Mouse (Mus musculus) gastrocnemius, adult 2 months (tissue): ENCODE measurements around the gene Zdhhc22. TPM values are rescaled to one million over a fixed set of nuclear protein-coding genes. Genes with fewer than 3 reads are reported as not detected.

Experiments used
- DNase-seq: peaks from one replicate; pipeline ENCODE4 v3.0.0; 2022
- H3K27ac ChIP-seq: fragments of 200-600 bp; 2 replicates; pipeline ENCODE4 v1.8.1; 2022; ENCODE audit warnings: mild to moderate bottlenecking
- H3K4me3 ChIP-seq: fragments of 200-600 bp; 2 replicates; pipeline ENCODE4 v1.8.1; 2022; ENCODE audit warnings: mild to moderate bottlenecking, moderate library complexity
- CTCF ChIP-seq: fragments of 200-600 bp; IDR thresholded peaks from 2 replicates; pipeline ENCODE4 v1.8.1; 2022; ENCODE audit warnings: antibody characterized with exemption, mild to moderate bottlenecking, moderate library complexity
- intact Hi-C: fragments of 180-260 bp; cut with DNase I; formaldehyde crosslinking; loops from one replicate; pipeline ENCODE4 v1.15.1; 2025
- total RNA-seq, 2 experiments: library from RNA; stranded (reverse); gene quantifications; 2 replicates each; pipeline ENCODE4 v1.2.3; 2021

The Zdhhc22 gene
- total RNA-seq, 2 experiments from 2014 or later: not detected

DNA sequence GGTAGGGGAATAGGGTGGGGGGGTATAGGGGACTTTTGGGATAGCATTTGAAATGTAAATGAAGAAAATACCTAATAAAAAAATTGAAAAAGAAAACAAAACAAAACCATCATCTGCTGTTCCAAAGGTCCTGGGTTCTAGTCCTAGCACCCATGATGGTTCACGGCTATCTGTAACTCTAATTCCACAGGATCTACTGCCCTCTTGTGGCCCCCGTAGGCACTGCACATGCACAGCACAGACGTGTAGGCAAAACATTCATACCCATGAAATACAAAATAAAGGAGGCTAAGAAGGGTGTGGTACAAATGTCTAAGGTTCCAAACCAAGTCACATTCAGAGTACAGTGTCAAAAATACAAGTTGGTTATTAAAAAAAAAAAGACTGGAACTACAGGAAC is 26.8 kb upstream of the Zdhhc22 start:
- peak; percentile 68 for TF ChIP-seq CTCF
- intact Hi-C loops: no loop called here
- DNase-seq: peak; percentile 38
- Histone ChIP-seq H3K27ac (no peak overlapping the region), H3K4me3 (no peak overlapping the region)

GRCm38 (mm10) chr12:87004596-87004995 is 14.4 kb upstream of the Zdhhc22 start:
- Histone ChIP-seq H3K4me3 (no peak overlapping the region), H3K27ac (no peak overlapping the region)
- TF ChIP-seq CTCF: no peak
- DNase-seq: no peak
- intact Hi-C loops: no loop called here

DNA sequence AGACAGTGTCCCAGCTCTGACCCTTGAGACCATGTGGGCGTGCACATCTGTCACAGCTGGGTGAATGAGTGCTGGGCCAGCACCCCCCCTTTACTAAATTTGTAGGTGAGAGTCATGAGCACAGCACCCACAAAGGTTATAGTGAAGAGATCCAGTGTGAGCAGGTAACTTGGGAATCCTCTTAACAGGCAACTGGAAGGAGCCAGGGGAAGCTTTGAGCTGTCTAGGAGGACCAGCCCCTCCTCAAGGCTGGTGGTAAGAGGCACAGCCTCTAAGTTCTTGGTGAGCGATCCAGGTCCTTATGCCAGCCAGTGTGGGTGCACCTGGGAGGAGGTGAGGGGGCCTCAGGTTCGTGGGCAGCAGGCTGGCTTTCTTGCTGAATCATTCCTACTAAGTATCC is 13.4 kb upstream of the Zdhhc22 start:
- no peak for DNase-seq
- intact Hi-C loops: no loop called here
- Histone ChIP-seq H3K27ac (no peak overlapping the region), H3K4me3 (no peak overlapping the region)
- no peak for TF ChIP-seq CTCF

DNA sequence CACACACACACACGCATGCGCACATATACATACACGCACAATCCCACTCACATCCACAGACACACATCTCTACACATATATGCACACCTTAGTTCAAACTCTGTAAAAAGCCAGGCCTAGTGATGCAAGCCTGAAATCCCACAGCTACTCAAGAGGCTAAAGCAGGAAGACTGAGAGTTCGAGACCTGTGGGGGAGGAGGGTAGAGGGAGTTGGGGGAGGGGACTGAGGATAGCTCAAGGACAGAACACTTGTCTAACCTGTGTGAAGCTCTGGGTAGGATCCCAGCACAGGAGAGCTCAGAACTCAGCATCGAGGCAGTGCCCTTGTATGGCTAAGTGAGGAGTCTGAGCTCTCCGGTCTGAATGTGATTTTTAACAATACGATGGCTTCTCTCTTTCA is 12.6 kb upstream of the Zdhhc22 start:
- intact Hi-C loops: no loop called here

DNA sequence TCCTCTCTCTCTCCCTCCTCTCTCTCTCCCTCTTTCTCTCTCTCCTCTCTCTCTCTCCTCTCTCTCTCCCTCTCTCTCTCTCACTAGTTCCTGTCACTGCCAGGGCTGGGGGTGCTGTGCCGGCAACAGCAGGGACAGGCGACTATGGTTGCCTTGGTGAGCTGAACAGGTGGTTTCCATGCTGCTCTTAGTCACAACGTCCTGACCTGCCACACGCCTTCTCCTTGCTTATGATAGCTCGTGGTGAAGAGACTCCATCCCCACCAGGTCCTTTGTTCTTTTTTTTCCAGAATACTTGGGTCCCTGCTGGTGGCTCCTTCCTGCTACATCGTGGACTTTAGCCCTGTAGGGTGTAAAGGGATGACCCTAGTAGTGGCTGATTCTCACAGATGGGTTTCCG is 12.0 kb upstream of the Zdhhc22 start:
- no peak for DNase-seq
- intact Hi-C loops: no loop called here
- Histone ChIP-seq H3K27ac (no peak overlapping the region), H3K4me3 (no peak overlapping the region)
- TF ChIP-seq CTCF: no peak

More for the DNA sequence above, 12.6 kb upstream of the Zdhhc22 start:
- Histone ChIP-seq H3K4me3 (no peak overlapping the region), H3K27ac (no peak overlapping the region)
- no peak for TF ChIP-seq CTCF
- no peak for DNase-seq

- TF ChIP-seq CTCF: no peak
- intact Hi-C loops: loop anchor here (2.0 kb wide), 1 partner anchor 52 kb away; no protein-coding TSS in a partner anchor
- Histone ChIP-seq H3K27ac (no peak overlapping the region), H3K4me3 (no peak overlapping the region)
- no peak for DNase-seq
These were observed 10.6 kb upstream of the Zdhhc22 start for GRCm38 (mm10) chr12:87000840-87001176.

- intact Hi-C loops: loop anchor here (2.0 kb wide), 1 partner anchor 53 kb away; no protein-coding TSS in a partner anchor
- no peak for DNase-seq
- Histone ChIP-seq H3K27ac (peak overlapping the region; percentile 83), H3K4me3 (no peak overlapping the region)
- TF ChIP-seq CTCF: peak; percentile 42; the same call in 1 of the 2 replicates
These were observed 10.1 kb upstream of the Zdhhc22 start for GRCm38 (mm10) chr12:87000151-87000839.

DNA sequence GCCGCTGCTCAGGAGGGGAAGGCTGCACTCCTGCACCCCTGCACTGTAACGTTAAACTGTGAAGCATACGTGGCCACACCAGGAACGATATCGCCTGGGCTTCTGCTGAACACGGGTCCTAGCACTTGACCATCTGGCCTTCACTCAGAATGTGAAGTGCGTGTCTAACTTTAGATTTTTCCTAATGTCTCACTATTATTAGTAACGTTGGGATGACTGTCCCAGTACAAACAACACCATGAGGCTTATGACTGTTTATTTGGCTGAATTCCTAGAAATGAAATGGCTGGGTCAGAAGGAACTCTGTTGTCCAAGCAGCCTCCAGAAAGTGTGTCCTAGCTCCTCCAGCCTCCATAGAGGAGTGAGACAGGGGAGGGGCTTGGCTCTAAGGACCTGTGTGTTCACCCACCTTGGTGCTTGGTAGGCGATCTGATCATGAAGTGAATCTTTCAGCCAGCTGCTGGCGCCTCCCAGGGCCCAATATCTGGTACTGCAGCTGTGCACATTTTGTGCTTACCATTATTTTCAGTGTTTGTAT is 9.1 kb upstream of the Zdhhc22 start:
- intact Hi-C loops: loop anchor here (10.0 kb wide), 1 partner anchor 265 kb away; the partner anchor contains the start of genes Ahsa1 and Vipas39
- DNase-seq: peak; percentile 63
- peak; percentile 59 for TF ChIP-seq CTCF
- H3K4me3 ChIP-seq: no peak overlapping the region
- H3K27ac ChIP-seq: peak overlapping the region; percentile 83

DNA sequence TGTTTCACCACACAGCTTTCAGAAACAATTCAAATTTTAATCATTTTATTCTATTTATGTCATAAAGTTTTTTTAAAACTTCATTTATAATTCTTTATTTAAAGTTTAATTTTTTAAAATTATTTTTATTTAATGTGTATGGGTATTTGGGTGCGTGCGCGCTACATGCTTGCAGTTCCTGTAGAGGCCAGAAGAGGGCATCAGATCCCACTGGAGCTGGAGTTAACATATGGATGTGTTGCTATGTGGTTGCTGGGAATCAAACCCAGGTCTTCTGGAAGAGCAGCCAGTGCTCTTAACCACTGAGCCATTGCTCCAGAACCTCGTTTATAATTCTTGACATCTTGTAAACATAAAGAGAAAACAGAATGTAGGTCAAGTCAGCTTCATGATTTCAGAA is 8.5 kb upstream of the Zdhhc22 start:
- TF ChIP-seq CTCF: peak; percentile 37
- intact Hi-C loops: loop anchor here (10.0 kb wide), 1 partner anchor 266 kb away; the partner anchor contains the start of genes Ahsa1 and Vipas39
- H3K4me3 ChIP-seq: no peak overlapping the region
- peak overlapping the region; percentile 83 for H3K27ac ChIP-seq
- no peak for DNase-seq

- no peak for DNase-seq
- no peak for TF ChIP-seq CTCF
- intact Hi-C loops: loop anchor here (10.0 kb wide), 1 partner anchor 269 kb away; the partner anchor contains the start of genes Ahsa1 and Vipas39
- Histone ChIP-seq H3K4me3 (no peak overlapping the region), H3K27ac (no peak overlapping the region)
These were observed 5.7 kb upstream of the Zdhhc22 start for GRCm38 (mm10) chr12:86995931-86996330.

DNA sequence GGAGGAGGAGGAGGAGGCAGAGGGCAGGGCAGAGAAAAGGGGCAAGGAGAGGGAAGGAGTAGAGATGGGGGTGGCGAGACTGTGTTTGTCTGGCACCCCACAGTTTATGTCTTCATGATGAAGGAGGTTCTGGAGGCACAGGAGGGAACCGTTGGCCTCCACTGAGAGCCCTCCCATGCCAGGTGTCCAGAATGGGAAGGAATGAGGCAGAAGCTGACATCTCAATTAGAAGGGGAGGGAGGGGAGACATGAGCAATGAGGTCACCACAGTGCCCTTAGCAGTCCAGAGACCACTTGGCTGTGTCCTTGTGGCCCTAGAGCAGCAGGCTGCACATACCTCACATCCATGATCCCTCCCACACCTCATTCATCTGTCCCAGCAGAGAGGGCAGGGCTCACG is 4.5 kb upstream of the Zdhhc22 start:
- intact Hi-C loops: loop anchor here (10.0 kb wide), 1 partner anchor 270 kb away; the partner anchor contains the start of genes Ahsa1 and Vipas39
- TF ChIP-seq CTCF: no peak
- no peak overlapping the region for H3K4me3 ChIP-seq
- H3K27ac ChIP-seq: no peak overlapping the region
- no peak for DNase-seq

GRCm38 (mm10) chr12:86994166-86994565 is 3.9 kb upstream of the Zdhhc22 start:
- intact Hi-C loops: loop anchor here (10.0 kb wide), 1 partner anchor 271 kb away; the partner anchor contains the start of genes Ahsa1 and Vipas39
- Histone ChIP-seq H3K27ac (no peak overlapping the region), H3K4me3 (no peak overlapping the region)
- TF ChIP-seq CTCF: no peak
- DNase-seq: no peak

- peak; percentile 6 for DNase-seq
- no peak for TF ChIP-seq CTCF
- intact Hi-C loops: loop anchor here (10.0 kb wide), 1 partner anchor 274 kb away; the partner anchor contains the start of genes Ahsa1 and Vipas39
These were observed 503 bp upstream of the Zdhhc22 start for GRCm38 (mm10) chr12:86990755-86991110.

More at GRCm38 (mm10) chr12:86990755-86991110, 503 bp upstream of the Zdhhc22 start:
- no peak overlapping the region for H3K4me3 ChIP-seq
- no peak overlapping the region for H3K27ac ChIP-seq
